Mouse (Mus musculus): Measurements from ENCODE around the gene Ascc3. TPM values are rescaled to one million over a fixed set of nuclear protein-coding genes. Genes with fewer than 3 reads are reported as not detected.
A peak's percentile ranks its signal among the peaks of the same experiment; 100 is the strongest.

Ascc3 gene
- total RNA-seq, 2 experiments from 2014 or later, result 34.2 to 35.2 TPM

DNA sequence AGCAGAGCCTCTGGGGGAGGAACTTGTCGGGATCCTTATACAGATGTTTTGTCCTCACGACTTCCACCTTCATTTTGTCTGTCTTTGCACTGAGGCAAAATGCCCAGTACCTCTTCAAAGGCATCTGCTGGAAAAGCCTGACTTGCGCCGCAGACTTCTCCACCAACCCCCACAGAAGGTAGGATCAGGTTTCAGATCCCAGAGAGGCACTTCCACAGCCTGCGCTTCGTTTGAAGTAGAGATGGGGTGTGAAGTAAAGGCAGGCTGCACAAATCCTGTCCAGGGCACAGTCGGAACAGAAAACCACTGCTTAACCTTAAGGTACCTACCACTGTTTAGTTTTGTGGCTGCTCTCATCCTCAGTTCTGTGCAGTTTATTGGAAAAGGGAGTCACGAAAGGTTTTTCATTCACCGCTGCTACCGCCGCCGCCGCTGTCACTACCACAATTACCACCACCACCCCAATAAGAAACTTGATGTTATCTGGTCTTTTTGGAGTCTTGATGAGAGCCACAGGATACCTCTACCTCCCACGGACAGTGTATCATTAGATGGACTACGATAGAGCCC lies 300.4 kb downstream of the Ascc3 start:
- no peak for ATAC-seq (replicated peaks; ENCODE audit: poor library complexity, severe bottlenecking)

DNA sequence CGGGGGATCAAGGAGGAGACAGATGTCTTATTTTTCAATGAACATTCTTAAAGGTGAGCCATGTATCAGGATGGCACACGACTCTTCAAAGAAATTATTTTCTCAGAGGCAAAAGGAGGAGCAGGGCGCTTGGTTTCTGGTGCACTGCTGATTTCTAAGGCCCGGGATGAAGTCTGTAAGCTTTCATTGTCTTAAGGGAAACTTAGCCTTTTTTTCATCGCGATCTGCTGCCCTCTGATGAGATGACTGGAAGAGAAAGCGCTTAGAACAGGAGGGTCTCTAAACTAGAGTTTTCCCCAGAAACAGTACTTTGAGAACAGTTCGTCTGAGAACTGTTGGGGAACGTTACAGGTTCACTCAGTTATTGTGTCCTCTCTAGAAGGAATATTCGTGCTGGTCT lies 301.1 kb downstream of the Ascc3 start:
- ATAC-seq (replicated peaks; ENCODE audit: poor library complexity, severe bottlenecking), result no peak

DNA sequence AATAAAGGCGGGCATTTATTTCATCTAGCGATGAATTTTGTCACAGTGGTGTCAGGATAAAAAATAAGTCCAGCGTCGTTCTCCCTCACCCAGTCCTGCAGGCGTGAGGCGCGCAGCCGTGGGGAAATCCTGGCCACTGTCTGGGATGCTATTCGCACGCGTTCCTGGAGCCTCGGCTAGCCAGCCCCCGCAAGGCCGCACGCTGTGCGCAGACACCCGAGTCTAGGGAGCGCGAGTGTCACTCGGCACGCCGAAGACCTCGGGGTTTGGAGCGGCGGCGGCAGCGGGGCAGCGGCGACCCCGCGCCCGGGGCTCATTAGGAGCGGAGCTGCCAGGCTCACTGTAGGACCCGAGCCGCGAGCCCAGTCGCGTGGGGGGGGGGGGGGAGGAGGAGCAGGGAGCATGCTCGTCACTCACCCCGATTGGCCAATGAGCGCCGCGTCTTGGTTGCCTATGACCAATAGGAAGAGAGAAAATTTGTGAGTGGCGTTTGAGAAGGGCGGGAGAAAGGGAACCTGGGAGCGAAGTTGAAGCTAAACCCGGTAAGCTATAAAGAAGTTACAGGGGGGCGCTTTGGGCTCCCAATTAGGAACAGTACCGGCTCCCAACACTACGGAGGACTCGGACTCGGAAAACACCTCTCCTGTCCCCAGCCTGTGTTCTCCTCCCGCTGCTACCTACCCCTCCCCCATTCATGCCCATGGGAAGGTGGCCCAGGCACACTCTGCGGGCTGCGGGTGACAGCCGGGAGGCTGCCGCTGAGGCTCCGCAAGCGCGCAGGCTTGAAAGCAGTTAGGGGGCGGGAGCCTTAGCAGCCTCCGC lies 301.9 kb downstream of the Ascc3 start, which contains the start of gene Sim1:
TSS of gene Sim1 (plus strand) at position 585 of the 822 bp plus-strand sequence.
- ATAC-seq (replicated peaks; ENCODE audit: poor library complexity, severe bottlenecking), result peak; percentile 56

DNA sequence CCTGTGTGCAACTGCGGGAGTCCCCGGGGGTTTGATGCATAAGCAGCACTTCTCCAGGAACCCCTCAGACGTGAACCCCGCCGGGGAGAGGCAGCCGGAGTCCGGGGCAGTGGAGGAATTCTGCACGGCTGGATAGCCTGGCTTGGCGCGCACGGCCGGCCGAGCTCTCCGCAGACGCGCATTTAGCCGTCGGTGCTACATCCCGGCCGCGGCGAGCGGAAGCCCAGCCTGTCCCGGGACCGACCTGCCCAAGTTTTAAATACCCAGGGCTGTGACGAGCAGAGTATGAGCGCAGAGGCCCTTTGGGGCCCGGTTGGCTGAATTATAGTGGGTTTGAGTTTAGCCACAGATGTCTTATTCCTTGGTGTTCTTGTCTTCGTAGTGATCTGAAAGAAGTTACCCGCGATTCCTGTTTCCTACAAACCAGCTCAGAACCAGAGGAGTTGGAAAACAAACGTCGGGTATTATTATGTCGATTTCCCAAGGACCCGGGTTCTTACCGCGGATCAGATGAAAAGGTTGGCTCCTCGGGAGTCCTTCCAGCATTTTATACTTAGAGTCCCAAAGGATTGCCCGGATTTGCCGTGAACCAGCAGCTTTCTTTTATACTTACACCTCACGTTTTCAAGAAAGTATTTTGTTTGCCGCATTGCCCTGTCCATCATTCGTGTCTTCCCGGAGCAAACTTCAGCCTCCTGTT lies 302.8 kb downstream of the Ascc3 start:
- ATAC-seq (replicated peaks; ENCODE audit: poor library complexity, severe bottlenecking), result peak; percentile 21

DNA sequence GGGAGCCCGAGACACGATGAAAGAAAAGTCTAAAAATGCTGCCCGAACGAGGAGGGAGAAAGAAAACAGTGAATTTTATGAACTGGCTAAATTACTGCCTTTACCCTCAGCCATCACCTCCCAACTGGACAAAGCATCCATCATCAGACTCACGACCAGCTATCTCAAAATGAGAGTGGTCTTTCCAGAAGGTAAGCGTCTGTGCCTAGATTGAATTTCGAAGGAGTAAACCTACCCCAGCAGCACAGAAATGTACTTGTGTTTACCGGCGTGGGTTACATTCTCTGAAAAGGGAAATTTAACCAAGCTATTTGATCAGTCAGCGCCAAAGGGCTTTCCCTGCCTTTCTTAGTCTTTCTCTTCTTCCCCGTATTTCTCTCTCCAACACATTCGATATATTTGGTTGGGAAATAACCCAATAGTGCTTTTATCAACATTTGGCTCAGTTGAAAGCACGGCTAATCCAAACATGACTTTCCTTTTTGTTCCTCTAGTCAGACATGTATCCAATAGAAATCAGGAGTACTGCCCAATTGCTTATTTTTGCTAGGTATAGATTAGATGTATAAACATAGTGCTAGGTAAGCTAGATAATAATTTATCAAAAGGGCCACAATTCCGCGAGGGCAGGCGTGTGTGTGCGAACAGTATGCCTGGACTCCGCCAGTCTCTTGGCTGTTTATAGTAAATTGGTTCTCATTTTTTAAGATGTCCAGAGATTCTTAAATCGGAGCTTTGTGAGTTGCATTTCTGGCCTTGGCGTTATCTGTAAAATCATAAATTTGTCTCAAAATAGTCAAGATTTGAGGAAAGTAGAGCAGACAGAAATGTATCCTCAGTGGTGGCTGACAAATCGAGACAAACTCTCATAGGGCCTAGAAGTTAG lies 303.7 kb downstream of the Ascc3 start:
- ATAC-seq (replicated peaks; ENCODE audit: poor library complexity, severe bottlenecking), result no peak

DNA sequence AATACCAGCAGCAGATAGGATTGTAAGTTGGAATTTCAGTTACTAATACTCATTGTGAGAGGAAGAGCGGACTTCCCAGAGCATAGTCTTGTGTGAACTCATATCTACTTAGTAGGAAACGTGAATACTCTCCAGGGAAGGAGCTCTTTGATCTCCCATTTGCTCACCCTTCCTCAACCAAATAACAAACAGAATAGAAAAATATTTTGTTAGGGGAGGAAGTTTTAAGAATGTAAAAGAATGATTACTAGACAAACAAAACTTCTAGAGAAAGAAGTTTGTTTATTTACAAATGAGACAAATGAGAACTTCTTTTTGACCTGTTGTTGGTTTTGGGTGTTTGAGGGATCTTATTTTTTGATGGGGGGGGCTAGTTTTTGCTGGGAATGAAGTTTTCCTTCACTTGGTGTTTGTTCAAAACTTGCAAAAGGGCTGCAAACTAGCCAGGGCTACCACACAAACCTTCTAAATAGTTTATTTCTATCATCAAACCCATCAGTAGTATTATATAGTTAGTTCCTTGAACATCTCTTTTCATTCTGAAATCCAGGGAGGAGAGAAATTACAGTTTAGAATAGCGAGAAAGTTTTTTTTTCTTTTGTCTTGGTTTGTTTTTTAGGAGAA lies 304.4 kb downstream of the Ascc3 start:
- ATAC-seq (replicated peaks; ENCODE audit: poor library complexity, severe bottlenecking), result no peak

DNA sequence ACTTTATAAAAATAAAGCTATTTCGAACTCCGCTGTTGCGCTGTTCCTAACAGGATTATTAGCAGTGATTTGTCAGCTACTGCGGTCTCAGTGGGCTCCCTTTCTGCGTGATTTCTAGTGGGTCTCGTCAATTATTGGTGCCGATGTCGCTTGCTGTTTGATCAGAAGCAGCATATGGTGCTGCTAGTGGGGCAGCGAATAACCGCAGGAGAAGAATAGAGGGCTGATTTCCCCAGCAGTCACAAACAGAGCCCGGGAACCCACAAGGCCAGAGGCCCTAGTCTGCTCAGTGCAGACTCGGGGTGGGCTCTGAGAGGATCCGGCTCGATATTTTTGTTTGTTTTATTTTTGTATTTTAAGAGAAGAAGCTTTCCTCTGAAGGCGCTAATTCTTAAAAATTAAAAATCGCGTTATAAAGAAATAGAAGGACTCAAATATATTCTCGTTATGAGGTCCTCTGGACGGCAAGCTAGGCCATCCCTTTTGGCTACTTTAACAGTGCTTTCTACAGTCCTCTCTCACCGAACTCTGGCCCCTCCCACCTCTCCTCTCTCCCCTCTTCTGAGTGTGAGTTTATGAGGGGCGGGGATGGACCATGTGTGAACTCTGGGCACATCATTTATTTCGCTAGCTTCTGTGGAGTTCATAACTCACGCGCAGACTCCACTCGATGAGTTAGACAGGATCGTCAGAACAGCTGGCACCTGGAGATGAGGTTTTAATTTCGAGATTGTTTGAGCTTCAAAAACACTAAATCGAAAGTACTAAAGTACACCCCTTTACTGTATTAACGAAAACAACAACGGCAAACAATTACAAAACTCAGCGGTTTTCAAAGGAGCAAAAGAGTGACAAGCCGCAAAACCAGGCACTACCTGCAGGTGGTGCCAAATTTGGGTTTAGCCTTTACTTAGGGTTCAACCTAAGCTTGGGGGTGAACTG lies 305.3 kb downstream of the Ascc3 start:
- ATAC-seq (replicated peaks; ENCODE audit: poor library complexity, severe bottlenecking), result peak; percentile 45

DNA sequence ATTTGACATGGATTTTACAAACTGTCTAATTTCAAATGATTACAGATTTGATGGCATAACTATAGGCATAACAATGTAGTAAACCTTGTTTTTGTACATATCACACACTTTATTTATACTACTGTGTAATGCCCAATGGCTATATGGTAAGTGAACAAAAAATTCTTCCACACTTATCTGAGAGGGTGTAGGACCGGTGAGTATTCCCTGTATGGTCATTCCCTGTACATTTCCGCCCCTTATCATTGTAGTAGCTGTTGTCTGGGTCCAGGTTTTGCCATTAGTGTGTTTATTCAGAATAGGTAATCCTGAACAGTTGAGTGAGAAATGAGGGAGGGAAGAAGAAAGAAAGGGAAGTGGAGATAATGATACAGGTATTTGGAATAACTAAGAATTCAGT lies 306.2 kb downstream of the Ascc3 start:
- no peak for ATAC-seq (replicated peaks; ENCODE audit: poor library complexity, severe bottlenecking)

DNA sequence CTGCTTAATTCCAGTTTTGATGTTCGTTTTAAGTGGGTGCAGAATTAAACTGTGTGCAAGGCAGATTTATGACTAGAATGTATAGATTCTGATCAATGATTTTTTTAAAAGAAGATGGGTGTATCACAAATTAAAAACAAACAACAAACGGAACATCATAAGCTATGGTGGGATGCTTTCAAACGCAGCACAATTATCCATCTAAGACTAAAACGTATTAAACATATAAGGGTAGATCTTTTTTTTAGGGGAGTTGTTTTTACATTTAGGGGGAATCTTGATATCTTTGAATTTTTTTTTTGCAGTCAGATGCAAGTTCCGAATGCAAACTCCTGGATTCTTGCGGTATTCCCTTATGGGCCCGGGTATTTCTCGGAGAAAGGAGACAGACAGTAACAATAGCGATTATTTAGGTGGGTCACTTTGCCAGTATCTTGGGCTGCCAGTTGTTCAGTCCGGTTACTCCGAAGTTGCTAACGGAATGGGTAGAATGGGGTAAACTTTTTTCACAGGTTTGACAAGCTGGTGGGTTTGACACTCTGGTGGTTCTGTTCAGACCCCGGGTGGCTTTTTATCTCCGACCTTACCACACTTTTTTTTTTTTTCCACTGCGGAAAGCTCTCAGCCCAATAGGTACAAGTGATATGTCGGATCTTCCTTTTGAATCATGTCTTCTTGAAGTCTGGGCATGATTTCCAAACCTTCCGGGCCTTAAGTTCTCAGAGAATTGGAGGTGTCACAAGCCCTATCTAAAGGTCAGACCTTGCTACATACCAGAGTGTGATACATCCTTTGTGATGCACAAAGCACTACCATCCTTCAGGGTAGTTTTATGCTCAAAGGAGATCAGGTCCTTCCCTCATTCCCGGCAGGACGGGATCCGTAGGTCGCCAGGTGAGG lies 307.6 kb downstream of the Ascc3 start:
- no peak for ATAC-seq (replicated peaks; ENCODE audit: poor library complexity, severe bottlenecking)

All from granulocyte monocyte progenitor cell, adult 5-6 weeks (primary cell).